Mouse (Mus musculus) common myeloid progenitor, adult 5-6 weeks (primary cell): ENCODE results near the gene Slc30a1. TPM values are rescaled to one million over a fixed set of nuclear protein-coding genes. Genes with fewer than 3 reads are reported as not detected.

Source experiments
- ATAC-seq: replicated peaks from 2 replicates; pipeline ENCODE4 v1.8.0; 2016; ENCODE audit warnings: low read depth, mild to moderate bottlenecking, moderate TSS enrichment, inconsistent platforms; ENCODE audit not compliant: poor library complexity, severe bottlenecking
- total RNA-seq: library from RNA; stranded (forward); fragments of 200-1000, 187-1606 nt; gene quantifications from 2 replicates; pipeline ENCODE4 v1.2.3, GENCODE M21; 2017

Slc30a1 gene
- total RNA-seq, 1 experiment from 2014 or later, result 6.7 TPM

DNA sequence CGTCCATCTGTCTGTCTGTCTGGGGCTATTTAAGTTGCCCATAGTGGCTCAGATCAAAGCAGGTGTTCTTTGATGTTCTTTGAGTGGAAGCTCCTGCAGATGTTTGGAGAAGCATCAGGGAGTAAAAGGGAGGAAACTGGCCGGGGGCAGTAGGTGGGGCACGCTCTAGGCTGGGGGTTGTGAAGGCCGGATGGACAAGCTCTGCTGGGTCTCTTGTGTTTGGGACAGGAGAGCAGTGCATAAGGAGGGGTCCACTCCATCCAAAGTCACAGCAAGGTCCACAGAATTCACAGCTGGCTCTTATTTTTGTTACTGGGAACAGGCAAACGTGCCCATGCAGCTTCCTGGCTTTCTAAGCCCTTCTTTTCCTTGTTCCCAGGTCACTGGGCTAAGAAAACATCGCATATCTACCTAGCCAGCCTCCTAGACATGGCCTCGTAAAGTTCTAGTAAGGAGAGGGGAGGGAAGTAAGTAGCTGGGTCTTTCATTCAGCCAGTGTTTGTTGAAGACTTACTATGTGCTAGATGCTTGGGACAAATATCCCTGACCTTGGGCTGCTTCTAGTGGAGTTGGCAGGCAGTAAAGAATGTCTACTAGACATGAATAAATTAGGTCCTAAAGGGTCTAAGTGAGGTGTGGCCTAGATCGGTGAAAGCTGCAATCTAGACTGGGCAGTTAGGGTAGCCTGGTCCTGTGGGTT, 25.9 kb downstream of the Slc30a1 start:
- no peak for ATAC-seq

- ATAC-seq, result no peak
These were observed 26.5 kb downstream of the Slc30a1 start for GRCm38 (mm10) chr1:191932986-191933632.

DNA sequence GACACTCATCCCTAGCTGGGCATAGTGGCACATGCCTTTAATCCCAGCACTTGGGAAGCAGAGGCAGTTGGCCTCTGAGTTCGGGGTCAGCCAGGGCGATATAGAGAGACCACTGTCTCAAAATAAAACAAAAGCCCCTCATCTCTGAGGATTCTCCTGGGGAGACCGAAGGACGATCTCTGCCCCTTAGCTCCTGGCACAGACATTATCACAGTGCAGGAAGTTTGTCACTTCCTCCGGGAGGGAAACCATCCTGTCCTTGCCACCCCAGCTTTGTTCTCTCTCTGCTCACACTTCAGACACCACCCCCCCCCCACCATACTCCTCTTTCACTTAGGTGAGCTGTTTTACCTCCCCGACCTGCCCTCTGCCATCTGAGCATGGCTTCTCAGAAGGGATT, 37.1 kb downstream of the Slc30a1 start:
- no peak for ATAC-seq

DNA sequence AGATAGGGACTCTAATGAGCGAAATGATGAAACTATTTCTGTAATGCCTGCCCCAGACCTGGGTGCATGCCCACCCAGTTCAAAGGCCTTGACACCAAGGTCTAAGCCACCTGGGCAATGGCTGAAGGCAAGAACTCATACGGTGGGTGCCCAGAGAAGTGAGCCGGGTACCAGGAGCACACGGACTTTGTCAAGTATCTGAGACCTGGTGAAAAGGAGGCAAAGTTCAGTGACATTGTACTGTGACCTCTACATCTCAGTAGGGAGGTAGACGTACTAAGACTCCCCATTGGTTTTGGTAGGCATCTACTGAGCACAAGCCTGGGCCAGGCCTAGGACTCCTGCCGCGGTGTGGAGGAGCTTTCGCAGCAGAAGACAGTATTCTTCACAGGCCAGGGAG, 38.8 kb downstream of the Slc30a1 start:
- ATAC-seq, result no peak

- no peak for ATAC-seq
These were observed 39.2 kb downstream of the Slc30a1 start for GRCm38 (mm10) chr1:191945756-191946155.

- ATAC-seq, result no peak
These were observed 39.7 kb downstream of the Slc30a1 start for GRCm38 (mm10) chr1:191946261-191946660.

GRCm38 (mm10) chr1:191946835-191947234, 40.3 kb downstream of the Slc30a1 start:
- ATAC-seq, result no peak

DNA sequence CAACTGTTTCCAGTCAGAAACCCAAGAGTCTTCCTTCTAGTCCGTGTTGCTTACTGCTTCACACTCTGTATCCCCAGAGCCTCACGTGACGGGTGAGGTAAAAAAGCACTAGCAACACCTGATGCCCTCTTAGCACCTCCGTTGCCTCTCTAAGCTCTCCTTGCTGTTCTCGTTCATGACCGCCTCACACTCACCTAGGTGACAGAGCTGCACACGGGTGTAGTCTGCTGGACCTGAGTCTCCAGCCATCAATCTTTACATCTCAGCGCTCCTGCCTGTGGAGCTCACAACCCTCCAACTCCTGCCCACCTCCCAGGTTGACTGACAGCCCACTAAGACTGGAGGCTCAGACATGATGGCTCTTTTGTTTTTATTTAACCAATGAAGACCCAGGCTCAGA, 41.2 kb downstream of the Slc30a1 start:
- no peak for ATAC-seq

DNA sequence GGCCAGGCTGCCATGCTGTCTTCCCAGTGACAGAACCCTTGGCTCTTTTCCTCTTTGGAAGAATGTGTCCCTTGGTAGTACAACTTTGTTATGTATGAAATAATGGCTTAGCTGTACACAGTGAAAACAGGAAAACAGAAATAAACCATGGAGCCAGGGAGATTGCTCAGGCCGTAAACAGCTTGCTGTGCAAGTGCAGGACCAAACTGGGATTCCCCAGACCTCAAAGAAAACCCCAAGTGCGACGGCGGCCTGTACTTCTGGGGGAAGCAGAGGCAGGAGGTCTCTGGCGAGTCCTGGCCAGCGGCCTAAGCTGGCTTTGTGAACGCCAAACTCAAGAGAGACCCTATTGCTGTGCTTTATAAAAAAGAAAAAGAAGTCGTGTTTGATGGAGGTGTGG, 42.0 kb downstream of the Slc30a1 start:
- no peak for ATAC-seq

GRCm38 (mm10) chr1:191950611-191951010, 44.0 kb downstream of the Slc30a1 start:
- ATAC-seq, result no peak

GRCm38 (mm10) chr1:191952733-191953335, 46.3 kb downstream of the Slc30a1 start:
- ATAC-seq, result no peak

DNA sequence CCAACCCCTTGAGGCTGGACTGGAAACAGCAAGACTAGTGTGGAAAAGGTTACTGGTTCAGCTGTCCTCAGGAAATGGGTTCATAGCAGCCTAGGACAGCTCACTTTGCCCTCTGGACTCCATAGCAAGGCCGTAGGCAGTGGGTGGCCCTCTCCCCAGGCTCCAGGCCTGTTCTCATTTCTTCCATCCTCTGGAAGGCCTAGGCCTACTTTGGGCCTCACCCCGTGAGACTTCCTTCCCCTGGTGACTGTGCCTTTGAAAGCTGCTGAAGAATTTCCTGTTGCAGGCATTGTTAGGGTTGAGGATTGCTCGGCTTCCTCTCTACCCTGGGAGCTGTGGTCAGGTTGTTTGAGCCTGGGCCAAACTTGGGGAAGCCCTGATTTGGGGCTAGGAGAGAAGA, 48.5 kb downstream of the Slc30a1 start:
- peak; percentile 92 for ATAC-seq

DNA sequence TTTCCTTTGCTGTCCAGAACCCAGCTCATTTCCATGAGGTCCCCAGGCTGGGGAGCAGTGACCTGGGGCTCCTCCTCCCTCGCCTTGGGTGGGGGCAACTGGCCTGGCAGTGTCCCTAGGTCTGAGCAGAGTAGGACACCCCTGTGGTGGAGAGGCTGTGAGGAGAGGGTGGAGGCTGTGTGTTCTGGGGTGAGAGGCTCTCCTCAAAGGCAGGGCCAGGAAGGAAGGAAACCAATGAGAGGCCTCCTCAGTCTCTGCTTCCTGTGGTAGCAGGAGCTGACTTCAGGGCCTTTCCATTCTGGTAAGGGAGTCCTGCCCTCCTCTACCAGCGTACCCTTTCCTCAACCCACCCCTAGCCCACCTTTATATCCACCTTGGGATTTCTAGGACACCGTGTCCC, 49.7 kb downstream of the Slc30a1 start:
- peak; percentile 30 for ATAC-seq

- ATAC-seq, result no peak
These were observed 50.3 kb downstream of the Slc30a1 start for GRCm38 (mm10) chr1:191956871-191957270.

GRCm38 (mm10) chr1:191957321-191957720, 50.8 kb downstream of the Slc30a1 start:
- no peak for ATAC-seq

DNA sequence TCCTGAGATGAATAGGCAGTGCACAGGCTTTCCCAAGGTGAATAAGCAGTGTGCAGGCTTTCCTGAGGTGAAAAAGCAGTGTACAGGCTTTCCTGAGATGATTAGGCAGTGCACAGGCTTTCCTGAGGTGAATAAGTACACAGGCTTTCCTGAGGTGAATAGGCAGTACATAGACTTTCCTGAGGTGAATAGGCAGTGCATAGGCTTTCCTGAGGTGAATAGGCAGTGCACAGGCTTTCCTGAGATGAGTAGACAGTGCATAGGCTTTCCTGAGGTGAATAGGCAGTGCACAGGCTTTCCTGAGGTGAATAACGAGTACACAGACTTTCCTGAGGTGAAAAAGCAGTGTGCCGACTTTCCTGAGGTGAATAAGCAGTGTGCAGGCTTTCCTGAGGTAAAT, 54.4 kb downstream of the Slc30a1 start:
- no peak for ATAC-seq

Other genes starting within 250 kb of the Slc30a1 start
- gene Lpgat1, start 188.9 kb upstream of the Slc30a1 start, total RNA-seq, result 13.8 and 15.4 TPM in 2 replicates
- gene Nek2, start 85.3 kb upstream of the Slc30a1 start, total RNA-seq, result 37.5 TPM in 2 replicates
- gene Rd3, start 70.6 kb downstream of the Slc30a1 start, total RNA-seq, result not detected in 2 replicates
- gene Traf5, start 185.8 kb downstream of the Slc30a1 start, total RNA-seq, result 6.5 and 11.3 TPM in 2 replicates
- gene Rcor3, start 231.3 kb downstream of the Slc30a1 start, total RNA-seq, result 13.6 and 21.7 TPM in 2 replicates